Mouse (Mus musculus) erythroblast, embryonic 14.5 days (primary cell): ENCODE data around the gene Tbx21.

Experiments
- GATA1 ChIP-seq: IDR thresholded peaks from 2 replicates; pipeline ENCODE4 v1.6.1; 2012; ENCODE audit warnings: low read length, inconsistent platforms, mixed read lengths
- TAL1 ChIP-seq: IDR thresholded peaks from 3 replicates; pipeline ENCODE4 v1.6.1; 2012; ENCODE audit warnings: low read length, inconsistent platforms, mixed read lengths

DNA sequence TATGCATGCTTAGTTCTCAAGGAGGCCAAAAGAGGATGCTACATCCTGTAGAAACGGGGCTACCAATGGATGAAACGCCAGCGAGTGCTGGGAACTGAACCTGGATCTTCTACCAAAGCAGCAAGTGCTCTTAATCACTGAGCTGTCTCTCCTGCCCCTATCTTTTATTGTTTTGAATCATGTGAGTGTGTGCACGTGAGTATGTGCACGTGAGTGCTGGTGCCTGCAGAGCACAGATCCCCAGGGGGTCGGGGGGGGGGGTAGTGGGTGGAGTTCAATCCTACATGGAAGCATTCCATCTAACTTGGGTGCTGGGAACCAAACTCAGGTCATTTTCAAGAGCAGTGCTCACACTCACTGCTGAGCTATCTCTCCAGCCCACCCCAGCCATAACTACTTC lies 28.8 kb downstream of the Tbx21 start:
- TF ChIP-seq TAL1 = no peak
- TF ChIP-seq GATA1 = no peak
